Mouse (Mus musculus) cerebellum, adult 2 months (tissue): ENCODE results near the gene Zfp710. TPM values are rescaled to one million over a fixed set of nuclear protein-coding genes. Genes with fewer than 3 reads are reported as not detected.

Source experiments
- DNase-seq, 2 experiments: peaks; one replicate each; pipeline ENCODE4 v3.0.0; 2021
- H3K27ac ChIP-seq: fragments of 200-500 bp; 2 replicates; pipeline ENCODE4 v1.5.1; 2012; ENCODE audit warnings: low read length, control low read depth, inconsistent platforms; ENCODE audit not compliant: insufficient read depth
- H3K27me3 ChIP-seq: fragments of 200-500 bp; 2 replicates; pipeline ENCODE4 v1.6.1; 2012; ENCODE audit warnings: inconsistent platforms, mild to moderate bottlenecking, low read length, moderate library complexity; ENCODE audit not compliant: control insufficient read depth, insufficient read depth
- H3K4me1 ChIP-seq: fragments of 200-500 bp; 2 replicates; pipeline ENCODE4 v1.6.1; 2011; ENCODE audit warnings: low read length; ENCODE audit not compliant: control insufficient read depth, insufficient read depth
- H3K4me3 ChIP-seq: fragments of 200-500 bp; replicated peaks from 2 replicates; pipeline ENCODE3; 2011; ENCODE audit warnings: mild to moderate bottlenecking, low read depth, low read length, control low read depth; ENCODE audit not compliant: insufficient read depth
- CTCF ChIP-seq: fragments of 200-500 bp; IDR thresholded peaks from 2 replicates; pipeline ENCODE4 v1.5.1; 2011; ENCODE audit warnings: low read depth, mild to moderate bottlenecking, control low read depth, low read length, moderate library complexity, borderline replicate concordance; ENCODE audit not compliant: insufficient read depth
- POLR2A ChIP-seq: fragments of 200-500 bp; IDR thresholded peaks from 2 replicates; pipeline ENCODE4 v1.6.1; 2011; ENCODE audit warnings: low read length, control low read depth, borderline replicate concordance; ENCODE audit not compliant: insufficient read depth
- WGBS: fragments of 180-500 bp; shearing (Covaris S2); methylation state at CpG from one replicate; pipeline ENCODE4 v1.1.7; 2018; 5-methylcytosine and 5-hydroxymethylcytosine counted together
- polyA plus RNA-seq: library from polyadenylated mRNA; depleted of rRNA; stranded (reverse); fragments of >200 nt; gene quantifications from 2 replicates; pipeline ENCODE4 v1.2.3, GENCODE M21; 2012

Zfp710 gene
- polyA plus RNA-seq, 1 experiment: 10.9 TPM

- Histone ChIP-seq H3K27ac (no peak overlapping the region), H3K4me1 (peaks cover 7% of the 10 kb centered on the region), H3K27me3 (no peaks in the 10 kb centered on the region), H3K4me3 (no peak overlapping the region)
- WGBS: 59% methylated on average over 11 of the region's 11 CpGs
- TF ChIP-seq CTCF: no peak
- no peak for TF ChIP-seq POLR2A
- no peak for DNase-seq
These were observed 27.6 kb downstream of the Zfp710 start for GRCm38 (mm10) chr7:80052261-80052660.

- no peak for DNase-seq
- 95% methylated on average over 9 of the region's 9 CpGs for WGBS
- H3K4me3 ChIP-seq: no peak overlapping the region
- H3K27ac ChIP-seq: no peak overlapping the region
- no peaks in the 10 kb centered on the region for H3K27me3 ChIP-seq
- TF ChIP-seq CTCF (no peak), POLR2A (no peak)
- peaks cover 14% of the 10 kb centered on the region for H3K4me1 ChIP-seq
These were observed 28.5 kb downstream of the Zfp710 start for GRCm38 (mm10) chr7:80053147-80053546.

- DNase-seq: no peak
- Histone ChIP-seq H3K4me1 (peaks cover 23% of the 10 kb centered on the region), H3K4me3 (no peak overlapping the region), H3K27ac (no peak overlapping the region), H3K27me3 (no peaks in the 10 kb centered on the region)
- 92% methylated on average over 12 of the region's 12 CpGs for WGBS
- TF ChIP-seq POLR2A: no peak
- no peak for TF ChIP-seq CTCF
These were observed 31.2 kb downstream of the Zfp710 start for GRCm38 (mm10) chr7:80055781-80056180.

GRCm38 (mm10) chr7:80057002-80057691, 32.5 kb downstream of the Zfp710 start:
- DNase-seq: no peak
- Histone ChIP-seq H3K4me3 (no peak overlapping the region), H3K4me1 (peaks cover 29% of the 10 kb centered on the region), H3K27me3 (no peaks in the 10 kb centered on the region), H3K27ac (no peak overlapping the region)
- TF ChIP-seq CTCF: no peak
- no peak for TF ChIP-seq POLR2A
- 90% methylated on average over 4 of the region's 4 CpGs for WGBS

GRCm38 (mm10) chr7:80057781-80058180, 33.2 kb downstream of the Zfp710 start:
- Histone ChIP-seq H3K27me3 (no peaks in the 10 kb centered on the region), H3K27ac (no peak overlapping the region), H3K4me1 (peaks cover 33% of the 10 kb centered on the region), H3K4me3 (no peak overlapping the region)
- WGBS: 14% methylated on average over 14 of the region's 14 CpGs
- DNase-seq: peak in 1 of 2 experiments; percentile 46
- TF ChIP-seq CTCF (no peak), POLR2A (no peak)

- 90% methylated on average over 4 of the region's 4 CpGs for WGBS
- no peak overlapping the region for H3K4me3 ChIP-seq
- TF ChIP-seq POLR2A (no peak), CTCF (no peak)
- H3K4me1 ChIP-seq: peaks cover 38% of the 10 kb centered on the region
- no peak overlapping the region for H3K27ac ChIP-seq
- no peak for DNase-seq
- H3K27me3 ChIP-seq: no peaks in the 10 kb centered on the region
These were observed 33.9 kb downstream of the Zfp710 start for GRCm38 (mm10) chr7:80058405-80059063.

GRCm38 (mm10) chr7:80059064-80059838, 34.6 kb downstream of the Zfp710 start:
- TF ChIP-seq POLR2A (no peak), CTCF (no peak)
- H3K27ac ChIP-seq: no peak overlapping the region
- 84% methylated on average over 13 of the region's 13 CpGs for WGBS
- no peak for DNase-seq
- no peaks in the 10 kb centered on the region for H3K27me3 ChIP-seq
- no peak overlapping the region for H3K4me3 ChIP-seq
- H3K4me1 ChIP-seq: peaks cover 39% of the 10 kb centered on the region
